Mouse (Mus musculus): ENCODE results near the gene Adamtsl3. TPM values are rescaled to one million over a fixed set of nuclear protein-coding genes. Genes with fewer than 3 reads are reported as not detected.
A peak's percentile ranks its signal among the peaks of the same experiment; 100 is the strongest.
"Not testable (repeated sequence)": the region's sequence is repeated elsewhere in the genome, so short reads cannot be mapped to it uniquely, and the experiment has no call there.

Adamtsl3 gene
- polyA plus RNA-seq, 1 experiment: 33.1 TPM

GRCm38 (mm10) chr7:82405466-82406045, 70.1 kb downstream of the Adamtsl3 start:
- TF ChIP-seq POLR2A (IDR thresholded peaks at IDR 0.05; ENCODE audit: low read depth, low read length): no peak
- TF ChIP-seq CTCF (IDR thresholded peaks at IDR 0.05; ENCODE audit: borderline replicate concordance, insufficient read depth, low read length): no peak
- peak overlapping the region; percentile 96 for H3K27ac ChIP-seq (ENCODE audit: insufficient read depth, low read length)
- no peak overlapping the region for H3K4me3 ChIP-seq (ENCODE audit: insufficient read depth, low read length)
- H3K4me1 ChIP-seq (ENCODE audit: control insufficient read depth, insufficient read depth, low read length): peaks cover 5% of the 10 kb centered on the region; the same call in 1 of the 2 replicates

DNA sequence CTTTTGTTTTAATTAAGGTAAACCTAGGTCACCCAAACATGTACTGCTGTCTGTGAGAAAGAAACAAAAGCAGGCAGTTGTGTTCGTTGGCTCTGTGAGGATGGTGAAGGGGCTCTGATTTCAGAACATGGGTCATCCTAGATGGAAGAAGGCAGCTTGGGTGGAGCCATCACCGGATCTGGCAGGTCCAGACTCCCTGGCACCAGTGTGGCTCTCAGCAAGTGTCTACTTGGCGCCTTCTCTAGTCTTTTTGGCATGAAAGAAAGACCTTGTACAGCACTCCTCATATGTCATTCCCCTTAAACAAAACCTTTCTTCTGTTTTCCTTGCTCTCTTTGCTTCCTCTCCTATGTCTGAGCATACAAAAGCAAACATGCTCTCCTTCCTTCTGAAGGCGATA, 75.5 kb downstream of the Adamtsl3 start:
- no peak overlapping the region for H3K27ac ChIP-seq (ENCODE audit: insufficient read depth, low read length)
- TF ChIP-seq CTCF (IDR thresholded peaks at IDR 0.05; ENCODE audit: borderline replicate concordance, insufficient read depth, low read length) (no peak), POLR2A (IDR thresholded peaks at IDR 0.05; ENCODE audit: low read depth, low read length) (no peak)
- H3K4me1 ChIP-seq (ENCODE audit: control insufficient read depth, insufficient read depth, low read length): peaks cover 4% of the 10 kb centered on the region; the same call in 1 of the 2 replicates
- H3K4me3 ChIP-seq (ENCODE audit: insufficient read depth, low read length): no peak overlapping the region

GRCm38 (mm10) chr7:82416653-82417052, 81.2 kb downstream of the Adamtsl3 start:
- peaks cover 18% of the 10 kb centered on the region for H3K4me1 ChIP-seq (ENCODE audit: control insufficient read depth, insufficient read depth, low read length)
- H3K4me3 ChIP-seq (ENCODE audit: insufficient read depth, low read length): no peak overlapping the region
- H3K27ac ChIP-seq (ENCODE audit: insufficient read depth, low read length): peak overlapping the region; percentile 35
- TF ChIP-seq POLR2A (IDR thresholded peaks at IDR 0.05; ENCODE audit: low read depth, low read length): no peak
- no peak for TF ChIP-seq CTCF (IDR thresholded peaks at IDR 0.05; ENCODE audit: borderline replicate concordance, insufficient read depth, low read length)

- TF ChIP-seq POLR2A (IDR thresholded peaks at IDR 0.05; ENCODE audit: low read depth, low read length) (no peak), CTCF (IDR thresholded peaks at IDR 0.05; ENCODE audit: borderline replicate concordance, insufficient read depth, low read length) (no peak)
- H3K4me3 ChIP-seq (ENCODE audit: insufficient read depth, low read length): no peak overlapping the region
- peak overlapping the region; percentile 64 for H3K27ac ChIP-seq (ENCODE audit: insufficient read depth, low read length)
- H3K4me1 ChIP-seq (ENCODE audit: control insufficient read depth, insufficient read depth, low read length): peaks cover 20% of the 10 kb centered on the region
Observed at GRCm38 (mm10) chr7:82417053-82417452, 81.6 kb downstream of the Adamtsl3 start.

DNA sequence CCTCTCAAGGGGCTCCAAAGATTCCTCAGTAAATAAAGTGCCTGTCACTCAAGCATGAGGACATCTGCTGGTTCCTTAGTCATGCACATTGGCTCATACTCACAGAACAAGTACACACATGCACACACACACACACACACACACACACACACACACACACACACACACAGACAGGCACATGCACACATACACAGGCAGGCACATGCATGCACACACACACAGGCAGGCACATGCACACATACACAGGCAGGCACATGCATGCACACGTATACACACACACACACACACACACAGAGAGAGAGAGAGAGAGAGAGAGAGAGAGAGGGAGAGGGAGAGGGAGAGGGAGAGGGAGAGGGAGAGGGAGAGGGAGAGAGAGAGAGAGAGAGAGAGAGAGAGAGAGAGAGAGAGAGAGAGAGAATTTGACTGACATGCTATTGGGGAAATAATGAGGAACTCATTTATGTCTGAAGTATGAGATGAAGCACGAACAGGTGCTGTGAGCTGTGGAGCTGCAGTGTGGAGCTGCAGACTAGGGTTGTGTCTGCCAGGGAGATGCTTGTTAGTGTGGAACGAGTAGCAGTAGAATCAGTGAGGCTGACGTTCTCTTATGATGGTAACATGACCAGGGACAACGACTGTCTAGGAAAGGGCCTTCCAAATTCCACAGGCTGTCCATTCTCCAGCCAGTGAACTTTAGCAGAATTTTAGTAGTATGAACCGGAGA, 85.0 kb downstream of the Adamtsl3 start:
- H3K27ac ChIP-seq (ENCODE audit: insufficient read depth, low read length); H3K4me3 ChIP-seq (ENCODE audit: insufficient read depth, low read length): not testable (repeated sequence)
- H3K4me1 ChIP-seq (ENCODE audit: control insufficient read depth, insufficient read depth, low read length): peaks cover 40% of the 10 kb centered on the region

GRCm38 (mm10) chr7:82422561-82422960, 87.1 kb downstream of the Adamtsl3 start:
- Histone ChIP-seq H3K4me3 (ENCODE audit: insufficient read depth, low read length) (no peak overlapping the region), H3K27ac (ENCODE audit: insufficient read depth, low read length) (peak overlapping the region; percentile 74), H3K4me1 (ENCODE audit: control insufficient read depth, insufficient read depth, low read length) (peaks cover 31% of the 10 kb centered on the region)
- TF ChIP-seq CTCF (IDR thresholded peaks at IDR 0.05; ENCODE audit: borderline replicate concordance, insufficient read depth, low read length) (no peak), POLR2A (IDR thresholded peaks at IDR 0.05; ENCODE audit: low read depth, low read length) (no peak)

GRCm38 (mm10) chr7:82423602-82424001, 88.1 kb downstream of the Adamtsl3 start:
- Histone ChIP-seq H3K4me3 (ENCODE audit: insufficient read depth, low read length) (no peak overlapping the region), H3K4me1 (ENCODE audit: control insufficient read depth, insufficient read depth, low read length) (peaks cover 30% of the 10 kb centered on the region), H3K27ac (ENCODE audit: insufficient read depth, low read length) (peak overlapping the region; percentile 75)
- TF ChIP-seq POLR2A (IDR thresholded peaks at IDR 0.05; ENCODE audit: low read depth, low read length) (no peak), CTCF (IDR thresholded peaks at IDR 0.05; ENCODE audit: borderline replicate concordance, insufficient read depth, low read length) (no peak)

DNA sequence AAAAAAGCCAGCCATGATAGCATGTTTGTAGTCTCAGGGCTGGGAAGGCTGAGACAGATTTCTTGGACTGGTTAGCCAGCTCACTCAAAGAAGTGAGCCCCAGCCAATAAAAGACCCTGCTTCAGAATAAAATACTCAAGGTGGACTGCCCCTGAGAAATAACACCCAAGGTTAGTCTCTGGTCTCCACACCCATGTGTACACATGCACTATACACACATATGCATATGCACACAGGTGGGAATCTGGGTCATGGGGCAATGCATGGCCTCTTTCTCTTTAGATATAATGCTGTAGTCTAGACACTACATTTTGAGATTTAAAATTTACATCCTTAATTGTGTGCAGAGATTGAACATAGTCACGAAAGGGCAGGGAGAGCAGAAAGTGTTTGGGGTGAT, 88.8 kb downstream of the Adamtsl3 start:
- TF ChIP-seq CTCF (IDR thresholded peaks at IDR 0.05; ENCODE audit: borderline replicate concordance, insufficient read depth, low read length) (no peak), POLR2A (IDR thresholded peaks at IDR 0.05; ENCODE audit: low read depth, low read length) (no peak)
- Histone ChIP-seq H3K4me3 (ENCODE audit: insufficient read depth, low read length) (no peak overlapping the region), H3K4me1 (ENCODE audit: control insufficient read depth, insufficient read depth, low read length) (peaks cover 28% of the 10 kb centered on the region), H3K27ac (ENCODE audit: insufficient read depth, low read length) (peak overlapping the region; percentile 75)

GRCm38 (mm10) chr7:82425374-82425773, 89.9 kb downstream of the Adamtsl3 start:
- Histone ChIP-seq H3K4me3 (ENCODE audit: insufficient read depth, low read length) (no peak overlapping the region), H3K27ac (ENCODE audit: insufficient read depth, low read length) (peak overlapping the region; percentile 77), H3K4me1 (ENCODE audit: control insufficient read depth, insufficient read depth, low read length) (peaks cover 28% of the 10 kb centered on the region)
- no peak for TF ChIP-seq CTCF (IDR thresholded peaks at IDR 0.05; ENCODE audit: borderline replicate concordance, insufficient read depth, low read length)
- TF ChIP-seq POLR2A (IDR thresholded peaks at IDR 0.05; ENCODE audit: low read depth, low read length): no peak

GRCm38 (mm10) chr7:82429447-82429846, 94.0 kb downstream of the Adamtsl3 start:
- H3K4me1 ChIP-seq (ENCODE audit: control insufficient read depth, insufficient read depth, low read length): peaks cover 6% of the 10 kb centered on the region; the same call in 1 of the 2 replicates
- TF ChIP-seq POLR2A (IDR thresholded peaks at IDR 0.05; ENCODE audit: low read depth, low read length) (no peak), CTCF (IDR thresholded peaks at IDR 0.05; ENCODE audit: borderline replicate concordance, insufficient read depth, low read length) (no peak)
- H3K4me3 ChIP-seq (ENCODE audit: insufficient read depth, low read length): no peak overlapping the region
- no peak overlapping the region for H3K27ac ChIP-seq (ENCODE audit: insufficient read depth, low read length)
